Comparison of ENCODE assay signal across 15 mouse cellular contexts in the genomic region with DNA sequence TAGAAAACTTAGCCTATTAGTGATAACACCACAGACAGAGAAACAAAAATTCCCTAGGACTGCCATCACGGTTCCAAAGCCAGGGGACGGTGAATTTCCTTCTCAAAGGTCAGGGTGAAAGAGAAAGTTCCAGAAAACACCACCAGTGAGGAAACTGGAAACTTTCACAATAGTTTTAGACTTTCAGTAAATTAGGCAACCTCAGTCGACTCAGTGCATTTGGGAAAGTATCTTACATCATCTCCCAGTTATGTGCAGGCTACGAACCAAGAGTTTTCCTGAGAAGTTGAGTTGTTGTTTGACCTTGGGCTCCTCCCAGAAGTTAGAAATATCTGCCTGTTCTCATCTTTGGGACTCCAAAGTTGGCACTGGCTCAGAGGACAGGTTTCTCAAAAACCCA.
DNase-seq lines count a peak whose midpoint lies in the region.
"Had no signal": no experiment of that assay in that cellular context is flagged by ENCODE, and none has a peak within 500 bp of the region (broad histone marks: within the 10 kb centered on the region; RNA-seq: fewer than 3 reads in every experiment).

No protein-coding gene starts in this region.

- H3K27ac ChIP-seq in heart, embryonic 10.5 days = no peak overlapping the region
- H3K27ac ChIP-seq: embryonic facial prominence, embryonic 10.5 days; kidney, postnatal 0 days; limb, embryonic 15.5 days; macrophage; neural tube, embryonic 12.5 days; stomach, postnatal 0 days had no signal

- H3K4me3 ChIP-seq in heart, embryonic 10.5 days = no peak overlapping the region
- H3K4me3 ChIP-seq: embryonic facial prominence, embryonic 10.5 days; limb, embryonic 15.5 days; neural tube, embryonic 12.5 days had no signal

- no peaks in the 10 kb centered on the region for H3K36me3 ChIP-seq in heart, embryonic 10.5 days
- H3K36me3 ChIP-seq: embryonic facial prominence, embryonic 10.5 days; limb, embryonic 15.5 days; neural tube, embryonic 12.5 days had no signal

- DNase-seq in heart, adult 8-10 months (ENCODE audit: low spot score) = peak; percentile 41
- DNase-seq in heart, embryonic 10.5 days (ENCODE audit: low spot score) = no peak
- DNase-seq in testis, postnatal 14 days (ENCODE audit: low spot score) = peak; percentile 4
- no peak for DNase-seq in testis, postnatal 10 days (ENCODE audit: low spot score)
- DNase-seq in gonadal fat pad, adult 2 months (ENCODE audit: low read depth) = peak; percentile 5
- DNase-seq in urinary bladder, postnatal 25 days (ENCODE audit: low spot score) = no peak
- no peak for DNase-seq in retina, embryonic 14.5 days (ENCODE audit: low spot score)
- DNase-seq in layer of hippocampus, postnatal 10 days (ENCODE audit: low spot score in 2 of 2) = no peak
- DNase-seq: cerebellum, adult 9-11 months had no signal

- H3K27me3 ChIP-seq in heart, embryonic 10.5 days (ENCODE audit: insufficient read depth, poor library complexity, severe bottlenecking) = no peaks in the 10 kb centered on the region
- H3K27me3 ChIP-seq: limb, embryonic 15.5 days; neural tube, embryonic 12.5 days had no signal

- 69% methylated on average over 4 of the region's 4 CpGs for WGBS in heart, embryonic 10.5 days

- no peaks in the 10 kb centered on the region for H3K4me1 ChIP-seq in heart, embryonic 10.5 days
- H3K4me1 ChIP-seq: embryonic facial prominence, embryonic 10.5 days; limb, embryonic 15.5 days; neural tube, embryonic 12.5 days had no signal

- H3K9me3 ChIP-seq in heart, embryonic 10.5 days = no peaks in the 10 kb centered on the region
- H3K9me3 ChIP-seq: embryonic facial prominence, embryonic 10.5 days; limb, embryonic 15.5 days; neural tube, embryonic 12.5 days had no signal

Comparison
In these comparisons a context has a peak if more than half of its experiments do, and no peak if none do; other contexts are left out.
1. DNase-seq: peak in heart, adult 8-10 months (single experiment), testis, postnatal 14 days (single experiment) and gonadal fat pad, adult 2 months (single experiment); none in heart, embryonic 10.5 days (single experiment), testis, postnatal 10 days (single experiment), urinary bladder, postnatal 25 days (single experiment), retina, embryonic 14.5 days (single experiment) and layer of hippocampus, postnatal 10 days (0 of 2).